Mouse (Mus musculus) erythroblast, embryonic 14.5 days (primary cell): ENCODE measurements around the gene Ly6g6d. TPM values are rescaled to one million over a fixed set of nuclear protein-coding genes. Genes with fewer than 3 reads are reported as not detected.

Experiments
- H3K27me3 ChIP-seq: 2 replicates; pipeline ENCODE4 v1.6.1; 2012; ENCODE audit warnings: inconsistent platforms; ENCODE audit not compliant: control insufficient read depth
- H3K36me3 ChIP-seq: 2 replicates; pipeline ENCODE4 v1.6.1; 2012; ENCODE audit warnings: mild to moderate bottlenecking, inconsistent platforms; ENCODE audit not compliant: control insufficient read depth
- H3K4me1 ChIP-seq: 2 replicates; pipeline ENCODE4 v1.6.1; 2012; ENCODE audit warnings: inconsistent platforms; ENCODE audit not compliant: control insufficient read depth
- H3K4me3 ChIP-seq: replicated peaks from 2 replicates; pipeline ENCODE3; 2012; ENCODE audit warnings: moderate library complexity, mild to moderate bottlenecking, inconsistent platforms
- H3K9me3 ChIP-seq: 2 replicates; pipeline ENCODE4 v1.6.1; 2012; ENCODE audit warnings: low read length, inconsistent platforms, mixed read lengths; ENCODE audit not compliant: control insufficient read depth
- GATA1 ChIP-seq: IDR thresholded peaks from 2 replicates; pipeline ENCODE4 v1.6.1; 2012; ENCODE audit warnings: low read length, inconsistent platforms, mixed read lengths
- TAL1 ChIP-seq: IDR thresholded peaks from 3 replicates; pipeline ENCODE4 v1.6.1; 2012; ENCODE audit warnings: low read length, inconsistent platforms, mixed read lengths
- polyA plus RNA-seq: library from polyadenylated mRNA; stranded (reverse); fragments of >175 nt; gene quantifications from 2 replicates; pipeline ENCODE4 v1.2.3, GENCODE M21; 2012

Gene Ly6g6d
- polyA plus RNA-seq, 1 experiment: not detected

DNA sequence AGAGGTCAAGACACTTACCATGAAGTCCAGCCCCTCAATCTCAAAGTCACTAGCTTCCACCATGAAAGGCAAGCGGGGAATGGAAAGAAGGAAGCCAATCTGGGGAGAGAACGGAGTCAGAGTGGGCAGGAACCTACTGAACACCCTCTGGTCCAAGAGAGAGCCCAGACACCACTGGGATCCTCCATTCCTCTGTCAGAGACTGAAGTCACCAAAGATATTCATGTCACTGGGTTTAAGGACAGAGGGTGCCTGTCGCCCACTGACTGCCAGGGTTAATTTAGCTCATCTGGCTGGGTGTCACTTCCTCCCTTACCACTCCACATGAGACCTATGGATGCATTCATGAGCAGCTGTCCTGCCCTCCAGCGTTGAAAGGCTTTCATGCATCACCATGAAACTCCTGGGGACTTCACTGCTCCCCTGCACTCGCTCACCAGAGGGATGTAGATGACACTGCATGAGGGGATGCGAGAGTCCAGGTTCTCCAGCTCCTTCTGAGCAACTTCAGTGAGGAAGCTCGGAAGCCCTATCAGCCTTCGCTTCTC, 45.5 kb downstream of the Ly6g6d start:
- TF ChIP-seq GATA1 (no peak), TAL1 (no peak)
- Histone ChIP-seq H3K36me3 (no peaks in the 10 kb centered on the region; the same call in 1 of the 2 replicates), H3K9me3 (no peaks in the 10 kb centered on the region), H3K4me1 (peaks cover 41% of the 10 kb centered on the region), H3K27me3 (no peaks in the 10 kb centered on the region), H3K4me3 (no peak overlapping the region)

DNA sequence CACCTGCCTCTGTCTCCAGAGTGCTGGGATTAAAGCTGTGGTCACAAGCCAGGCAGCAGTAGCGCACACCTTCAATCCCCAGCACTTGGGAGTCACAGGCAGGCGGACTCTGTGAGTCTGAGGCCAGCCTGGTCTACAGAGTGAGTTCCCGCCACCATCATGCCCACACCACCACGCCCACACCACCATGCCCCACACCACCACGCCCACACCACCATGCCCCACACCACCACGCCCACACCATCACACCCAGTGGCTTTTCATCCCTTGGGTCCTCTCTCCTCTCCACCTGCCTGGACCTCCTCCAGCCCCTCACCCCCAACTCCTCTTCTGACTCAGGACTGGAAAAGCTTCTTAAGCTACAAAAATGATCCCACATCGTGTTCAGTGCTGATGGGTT, 46.0 kb downstream of the Ly6g6d start:
- no peaks in the 10 kb centered on the region for H3K27me3 ChIP-seq
- TF ChIP-seq TAL1 (no peak), GATA1 (no peak)
- no peaks in the 10 kb centered on the region; the same call in 1 of the 2 replicates for H3K36me3 ChIP-seq
- no peak overlapping the region for H3K4me3 ChIP-seq
- H3K4me1 ChIP-seq: peaks cover 44% of the 10 kb centered on the region
- H3K9me3 ChIP-seq: no peaks in the 10 kb centered on the region

DNA sequence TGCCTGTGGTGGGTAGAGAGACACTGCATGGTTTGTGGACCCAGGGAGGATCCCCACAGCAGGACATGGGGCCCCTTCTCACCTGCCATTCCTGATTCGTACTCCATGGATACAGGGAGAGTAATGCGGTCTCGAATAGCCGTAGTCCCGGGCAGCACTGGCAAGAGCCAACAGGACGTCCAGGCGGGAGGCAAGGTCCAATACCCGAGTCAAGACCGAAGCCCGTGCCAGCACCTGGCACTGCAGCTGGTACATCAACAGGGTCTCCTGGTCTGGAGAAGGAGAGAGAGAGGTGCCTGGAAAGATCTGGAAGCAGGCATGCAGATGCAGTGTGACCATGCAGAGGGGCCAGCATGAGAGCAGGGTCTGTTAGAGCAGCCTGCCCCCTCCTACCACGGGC, 46.6 kb downstream of the Ly6g6d start:
- Histone ChIP-seq H3K4me1 (peaks cover 45% of the 10 kb centered on the region), H3K36me3 (no peaks in the 10 kb centered on the region; the same call in 1 of the 2 replicates), H3K9me3 (no peaks in the 10 kb centered on the region), H3K4me3 (no peak overlapping the region), H3K27me3 (no peaks in the 10 kb centered on the region)
- no peak for TF ChIP-seq TAL1
- TF ChIP-seq GATA1: no peak

DNA sequence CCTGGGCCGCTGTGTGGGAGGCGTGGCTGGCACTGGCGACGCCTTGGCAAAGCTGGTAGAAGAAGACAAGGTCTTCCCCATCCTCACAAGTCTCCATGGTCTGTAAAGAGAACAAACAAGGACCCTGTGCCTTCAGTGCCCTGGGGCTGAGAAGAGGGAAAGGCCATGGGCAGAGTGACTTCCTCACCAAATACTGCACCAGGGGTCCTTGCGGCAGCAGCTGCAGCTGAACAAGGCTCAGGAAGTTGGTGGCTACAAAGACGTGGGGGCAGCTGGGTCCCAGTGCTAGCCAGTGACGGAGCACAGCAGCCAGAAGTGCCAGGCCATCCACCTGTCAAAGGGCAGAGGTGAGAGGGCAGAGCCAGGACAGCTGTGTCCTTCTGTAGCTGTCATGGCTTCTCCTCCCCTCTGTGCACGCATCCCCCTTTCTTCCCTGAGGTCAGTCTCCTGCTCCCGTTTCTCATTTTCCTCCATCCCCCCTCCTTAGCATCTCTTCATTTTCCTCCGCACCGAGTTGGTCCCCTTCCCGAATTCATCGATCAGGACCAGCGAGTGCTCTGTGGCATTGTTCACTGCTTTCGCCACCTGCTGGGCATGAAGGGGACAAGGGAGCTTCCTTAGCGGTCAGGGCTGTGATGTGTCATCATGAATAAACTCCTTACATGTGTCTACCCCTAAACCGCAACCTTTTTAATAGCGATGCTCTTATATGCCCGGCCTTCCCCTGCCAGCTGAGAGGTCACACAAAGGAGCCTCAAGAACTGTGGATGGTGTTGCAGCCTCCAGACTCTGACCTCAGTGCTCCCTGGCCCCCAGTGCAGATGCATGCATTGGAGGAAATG, 48.0 kb downstream of the Ly6g6d start:
- no peak overlapping the region for H3K4me3 ChIP-seq
- no peaks in the 10 kb centered on the region; the same call in 1 of the 2 replicates for H3K36me3 ChIP-seq

DNA sequence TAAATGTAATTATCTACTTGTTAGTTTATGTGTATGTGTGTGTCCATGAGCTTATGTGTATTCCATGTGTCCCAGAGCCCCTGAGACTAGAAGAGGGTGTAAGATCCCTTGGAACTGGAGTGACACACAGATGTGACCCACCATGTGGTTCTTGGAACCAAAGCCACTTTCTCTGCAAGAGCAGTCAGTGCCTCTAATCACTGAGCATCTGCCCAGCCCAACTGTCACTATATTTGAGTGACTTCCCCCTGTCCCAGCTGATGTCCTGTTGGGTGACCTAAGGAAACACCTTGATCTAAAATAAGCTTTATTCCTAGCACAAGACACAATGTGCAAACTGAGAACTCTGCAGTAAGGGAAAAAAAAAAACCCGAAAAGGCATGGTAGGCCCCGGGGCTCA, 49.5 kb downstream of the Ly6g6d start:
- Histone ChIP-seq H3K4me1 (peaks cover 56% of the 10 kb centered on the region), H3K36me3 (no peaks in the 10 kb centered on the region; the same call in 1 of the 2 replicates), H3K9me3 (no peaks in the 10 kb centered on the region), H3K4me3 (no peak overlapping the region), H3K27me3 (peaks cover 2% of the 10 kb centered on the region; the same call in 1 of the 2 replicates)
- TF ChIP-seq TAL1 (no peak), GATA1 (no peak)

More for the DNA sequence above, 48.0 kb downstream of the Ly6g6d start:
- H3K4me1 ChIP-seq: peaks cover 50% of the 10 kb centered on the region
- TF ChIP-seq GATA1 (no peak), TAL1 (no peak)
- no peaks in the 10 kb centered on the region for H3K27me3 ChIP-seq
- H3K9me3 ChIP-seq: no peaks in the 10 kb centered on the region

DNA sequence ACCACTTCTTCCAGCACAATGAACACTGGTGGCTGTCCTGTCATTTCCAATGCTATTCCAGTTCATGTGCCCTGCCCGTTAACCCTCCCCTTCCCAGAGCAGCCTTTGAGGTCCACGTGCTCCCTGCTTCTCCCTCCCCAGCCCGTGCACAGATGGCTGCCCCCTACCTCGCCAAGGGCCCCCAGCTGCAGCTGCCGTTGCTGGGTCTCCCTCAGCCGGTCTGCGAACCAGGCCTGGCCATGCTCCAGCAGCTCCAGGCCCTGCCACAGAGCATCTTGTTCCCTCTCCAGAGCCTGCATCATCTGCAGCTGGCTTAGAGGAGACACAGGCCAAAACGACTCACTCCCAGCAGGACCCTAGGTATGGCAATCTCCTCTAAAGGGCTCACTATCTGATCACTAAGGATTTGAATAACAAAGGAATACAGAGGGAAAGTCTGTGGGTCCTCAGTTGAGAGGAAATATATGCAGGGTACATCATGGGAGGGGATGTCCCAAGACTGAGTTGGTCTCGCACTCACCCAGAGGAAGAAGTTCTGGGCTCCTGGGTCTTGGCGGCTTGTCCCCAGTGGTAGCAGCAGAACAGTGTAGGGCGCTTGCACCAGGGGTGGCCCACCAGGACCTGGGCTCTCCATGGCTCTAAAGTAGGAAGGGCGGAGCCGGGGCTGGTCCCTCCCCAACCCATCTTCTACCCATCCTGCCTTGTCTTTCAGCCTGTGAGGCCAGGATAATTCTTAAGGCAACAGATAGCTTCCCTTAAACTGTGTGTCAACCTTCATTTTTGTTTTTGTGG, 50.4 kb downstream of the Ly6g6d start, which contains the start of gene Sapcd1:
Gene Sapcd1 (minus strand): TSS at position 740 of the 792 bp plus-strand sequence.
- H3K27me3 ChIP-seq: peaks cover 2% of the 10 kb centered on the region; the same call in 1 of the 2 replicates

DNA sequence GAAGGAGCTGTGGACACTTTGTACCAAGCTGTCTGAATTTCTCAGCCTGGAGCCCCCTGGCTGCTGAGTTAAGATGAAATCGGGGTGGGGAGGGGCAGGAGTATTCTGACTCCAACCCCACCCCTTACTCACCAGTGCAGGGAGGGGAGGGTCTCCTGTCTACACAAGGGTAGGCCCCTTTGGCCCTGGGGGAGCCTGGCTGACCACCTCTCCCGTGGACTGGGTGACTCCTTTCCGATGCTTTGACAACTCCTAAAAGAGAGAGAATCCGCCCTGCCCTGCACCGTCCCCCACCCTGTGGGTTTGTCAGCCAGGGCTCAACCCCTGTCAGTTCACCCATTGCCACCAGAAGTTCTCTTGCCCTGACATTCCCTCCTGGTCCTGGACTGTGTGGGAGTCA, 51.7 kb downstream of the Ly6g6d start:
- no peak for TF ChIP-seq TAL1
- no peak for TF ChIP-seq GATA1
- Histone ChIP-seq H3K9me3 (no peaks in the 10 kb centered on the region), H3K4me3 (no peak overlapping the region), H3K4me1 (peaks cover 60% of the 10 kb centered on the region), H3K27me3 (peaks cover 2% of the 10 kb centered on the region; the same call in 1 of the 2 replicates), H3K36me3 (no peaks in the 10 kb centered on the region; the same call in 1 of the 2 replicates)

More for the DNA sequence above, 50.4 kb downstream of the Ly6g6d start, which contains the start of gene Sapcd1:
- H3K9me3 ChIP-seq: no peaks in the 10 kb centered on the region
- no peak within 1 kb of the TSS for H3K4me3 ChIP-seq
- TF ChIP-seq TAL1 (no peak), GATA1 (no peak)
- peaks cover 60% of the 10 kb centered on the region for H3K4me1 ChIP-seq
- no peaks in the 10 kb centered on the region; the same call in 1 of the 2 replicates for H3K36me3 ChIP-seq

DNA sequence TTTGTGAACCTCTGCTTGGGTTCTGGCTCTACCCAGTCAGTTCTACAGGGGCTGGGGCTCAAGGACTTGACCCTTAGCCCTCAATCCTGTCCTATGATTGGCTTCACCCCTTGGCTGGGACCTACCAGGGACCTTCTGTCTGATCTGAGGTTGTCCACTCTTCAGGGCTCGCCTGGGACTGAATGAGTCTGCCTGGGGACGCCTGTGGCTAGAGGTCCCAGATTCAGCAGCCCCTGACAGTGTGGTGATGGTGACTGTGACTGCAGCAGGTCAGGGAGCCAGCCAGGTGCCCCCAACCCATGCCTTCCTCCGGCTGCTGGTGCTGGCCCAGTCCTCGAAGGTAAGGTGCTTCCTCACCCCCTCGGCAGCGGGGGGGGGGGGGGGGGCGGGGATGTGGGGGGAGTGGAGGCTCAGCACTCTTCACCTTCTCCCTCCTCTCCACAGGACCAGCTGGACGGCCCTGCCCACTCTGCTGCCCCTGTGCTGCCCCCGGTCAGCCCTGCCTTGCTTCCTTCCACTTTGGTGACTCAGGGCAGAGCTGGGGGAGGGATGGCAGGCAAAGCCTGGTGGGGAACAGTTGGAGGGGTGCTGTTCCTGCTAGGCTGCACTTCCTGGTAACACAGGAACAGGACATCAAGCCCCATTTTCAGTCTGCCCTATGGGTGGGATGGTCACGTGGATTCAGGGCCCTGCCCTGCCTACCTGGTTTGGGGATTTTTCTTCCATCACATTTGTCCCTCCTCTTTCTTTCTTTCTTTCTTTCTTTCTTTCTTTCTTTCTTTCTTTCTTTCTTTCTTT, 53.0 kb downstream of the Ly6g6d start:
- H3K36me3 ChIP-seq: no peaks in the 10 kb centered on the region

More for the DNA sequence above, 53.0 kb downstream of the Ly6g6d start:
- Histone ChIP-seq H3K9me3 (no peaks in the 10 kb centered on the region), H3K27me3 (peaks cover 2% of the 10 kb centered on the region; the same call in 1 of the 2 replicates), H3K4me1 (peaks cover 63% of the 10 kb centered on the region), H3K4me3 (no peak overlapping the region)
- TF ChIP-seq GATA1: no peak
